Mouse (Mus musculus): ENCODE results near the gene Dram1. TPM values are rescaled to one million over a fixed set of nuclear protein-coding genes. Genes with fewer than 3 reads are reported as not detected.

The Dram1 gene
- polyA plus RNA-seq, 1 experiment from 2014 or later = 0.48 TPM

DNA sequence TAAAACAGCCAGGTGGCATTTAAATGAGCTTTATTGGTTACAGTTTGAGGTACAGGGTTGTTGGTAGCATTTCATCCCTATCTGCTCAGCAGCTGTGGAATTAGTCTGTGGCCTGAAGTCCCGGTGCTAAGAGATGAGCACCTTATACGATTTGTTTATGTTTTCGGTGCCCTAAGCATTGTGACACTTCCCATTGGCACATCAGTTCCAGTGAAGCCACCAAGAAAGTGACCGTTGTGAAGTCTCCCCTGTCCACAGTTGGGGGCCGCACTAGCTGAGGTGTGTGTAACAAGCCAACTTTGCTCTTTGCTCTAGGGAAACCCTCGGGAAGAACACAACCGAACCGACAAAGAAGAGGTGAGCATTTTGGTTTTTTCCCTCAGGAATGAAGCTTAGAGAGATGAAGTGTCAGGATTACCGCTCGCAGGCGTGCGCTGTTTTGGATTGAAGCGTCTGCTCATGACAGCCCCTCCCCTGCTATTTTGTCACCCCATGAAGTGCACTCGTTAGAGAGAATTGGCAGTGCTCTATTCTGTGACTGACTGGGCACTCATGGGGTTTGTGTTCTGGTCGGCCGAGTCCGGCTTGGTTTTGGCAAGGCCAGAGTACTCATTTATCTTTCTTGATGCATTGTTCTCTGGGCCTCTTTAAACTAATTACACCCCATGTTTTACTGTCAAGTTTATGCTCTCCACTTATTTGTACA is 33.6 kb upstream of the Dram1 start:
- DNase-seq (ENCODE audit: low spot score) (no peak), ATAC-seq (ENCODE audit: insufficient number of reproducible peaks, low FRiP score, low TSS enrichment, low read depth) (no peak)
- WGBS = 64% methylated on average over 17 of the region's 17 CpGs
- Histone ChIP-seq H3K4me2 (ENCODE audit: low read depth, severe bottlenecking) (no peak overlapping the region), H3K4me3 (ENCODE audit: low read depth, low read length) (no peak overlapping the region), H3K9ac (ENCODE audit: low read length) (no peak overlapping the region), H3K27me3 (ENCODE audit: control insufficient read depth, insufficient read depth, low read length) (no peaks in the 10 kb centered on the region), H3K27ac (replicated peaks; ENCODE audit: low read depth, low read length) (no peak overlapping the region), H3K9me3 (ENCODE audit: control insufficient read depth, low read length) (no peaks in the 10 kb centered on the region), H3K4me1 (ENCODE audit: control insufficient read depth, insufficient read depth, low read length) (no peaks in the 10 kb centered on the region), H3K36me3 (ENCODE audit: control insufficient read depth, insufficient read depth, low read length) (no peaks in the 10 kb centered on the region)

DNA sequence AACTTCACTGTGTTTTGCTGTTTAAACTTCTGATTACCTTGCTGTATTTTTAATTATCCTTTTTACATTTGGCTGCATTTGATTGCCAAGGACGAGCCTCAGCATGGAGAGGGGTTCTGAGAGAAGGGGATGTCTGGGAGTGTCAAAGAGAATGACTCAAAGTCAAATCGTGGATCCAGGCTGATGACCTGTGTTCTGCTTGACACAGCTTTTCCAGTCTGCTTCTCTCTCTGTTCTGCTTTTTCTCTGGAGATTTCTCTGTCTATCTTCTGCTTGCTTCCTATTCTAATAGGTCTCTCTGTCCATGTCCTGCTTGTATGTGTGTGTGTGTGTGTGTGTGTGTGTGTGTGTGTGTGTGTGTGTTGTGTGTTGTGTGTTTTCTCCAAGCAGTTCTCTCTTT is 30.9 kb upstream of the Dram1 start:
- H3K4me1 ChIP-seq (ENCODE audit: control insufficient read depth, insufficient read depth, low read length) = no peaks in the 10 kb centered on the region
- no peaks in the 10 kb centered on the region for H3K36me3 ChIP-seq (ENCODE audit: control insufficient read depth, insufficient read depth, low read length)
- DNase-seq (ENCODE audit: low spot score) (no peak), ATAC-seq (ENCODE audit: insufficient number of reproducible peaks, low FRiP score, low TSS enrichment, low read depth) (no peak)
- no peak overlapping the region for H3K9ac ChIP-seq (ENCODE audit: low read length)
- H3K27me3 ChIP-seq (ENCODE audit: control insufficient read depth, insufficient read depth, low read length) = no peaks in the 10 kb centered on the region
- H3K27ac ChIP-seq (replicated peaks; ENCODE audit: low read depth, low read length) = no peak overlapping the region
- no peak overlapping the region for H3K4me3 ChIP-seq (ENCODE audit: low read depth, low read length)
- H3K9me3 ChIP-seq (ENCODE audit: control insufficient read depth, low read length) = no peaks in the 10 kb centered on the region
- 61% methylated on average over 2 of the region's 2 CpGs for WGBS
- H3K4me2 ChIP-seq (ENCODE audit: low read depth, severe bottlenecking) = no peak overlapping the region

- Histone ChIP-seq H3K27ac (replicated peaks; ENCODE audit: low read depth, low read length) (no peak overlapping the region), H3K4me2 (ENCODE audit: low read depth, severe bottlenecking) (no peak overlapping the region), H3K27me3 (ENCODE audit: control insufficient read depth, insufficient read depth, low read length) (no peaks in the 10 kb centered on the region), H3K9me3 (ENCODE audit: control insufficient read depth, low read length) (no peaks in the 10 kb centered on the region), H3K9ac (ENCODE audit: low read length) (no peak overlapping the region), H3K4me3 (ENCODE audit: low read depth, low read length) (no peak overlapping the region), H3K4me1 (ENCODE audit: control insufficient read depth, insufficient read depth, low read length) (no peaks in the 10 kb centered on the region), H3K36me3 (ENCODE audit: control insufficient read depth, insufficient read depth, low read length) (no peaks in the 10 kb centered on the region)
- no peak for DNase-seq (ENCODE audit: low spot score)
- 91% methylated on average over 12 of the region's 12 CpGs for WGBS
- no peak for ATAC-seq (ENCODE audit: insufficient number of reproducible peaks, low FRiP score, low TSS enrichment, low read depth)
These were observed 29.2 kb upstream of the Dram1 start for GRCm38 (mm10) chr10:88407875-88408631.

GRCm38 (mm10) chr10:88405812-88406211 is 26.9 kb upstream of the Dram1 start:
- H3K9ac ChIP-seq (ENCODE audit: low read length) = no peak overlapping the region
- no peak overlapping the region for H3K27ac ChIP-seq (replicated peaks; ENCODE audit: low read depth, low read length)
- H3K4me2 ChIP-seq (ENCODE audit: low read depth, severe bottlenecking) = no peak overlapping the region
- DNase-seq (ENCODE audit: low spot score) (no peak), ATAC-seq (ENCODE audit: insufficient number of reproducible peaks, low FRiP score, low TSS enrichment, low read depth) (no peak)
- no peaks in the 10 kb centered on the region for H3K4me1 ChIP-seq (ENCODE audit: control insufficient read depth, insufficient read depth, low read length)
- H3K27me3 ChIP-seq (ENCODE audit: control insufficient read depth, insufficient read depth, low read length) = no peaks in the 10 kb centered on the region
- 74% methylated on average over 7 of the region's 7 CpGs for WGBS
- H3K9me3 ChIP-seq (ENCODE audit: control insufficient read depth, low read length) = no peaks in the 10 kb centered on the region
- no peaks in the 10 kb centered on the region for H3K36me3 ChIP-seq (ENCODE audit: control insufficient read depth, insufficient read depth, low read length)
- H3K4me3 ChIP-seq (ENCODE audit: low read depth, low read length) = no peak overlapping the region

- no peak overlapping the region for H3K4me2 ChIP-seq (ENCODE audit: low read depth, severe bottlenecking)
- no peak for DNase-seq (ENCODE audit: low spot score)
- H3K9me3 ChIP-seq (ENCODE audit: control insufficient read depth, low read length) = no peaks in the 10 kb centered on the region
- no peak for ATAC-seq (ENCODE audit: insufficient number of reproducible peaks, low FRiP score, low TSS enrichment, low read depth)
- 60% methylated on average over 6 of the region's 6 CpGs for WGBS
- no peaks in the 10 kb centered on the region for H3K27me3 ChIP-seq (ENCODE audit: control insufficient read depth, insufficient read depth, low read length)
- H3K36me3 ChIP-seq (ENCODE audit: control insufficient read depth, insufficient read depth, low read length) = no peaks in the 10 kb centered on the region
- H3K4me3 ChIP-seq (ENCODE audit: low read depth, low read length) = no peak overlapping the region
- H3K9ac ChIP-seq (ENCODE audit: low read length) = no peak overlapping the region
- H3K27ac ChIP-seq (replicated peaks; ENCODE audit: low read depth, low read length) = no peak overlapping the region
- no peaks in the 10 kb centered on the region for H3K4me1 ChIP-seq (ENCODE audit: control insufficient read depth, insufficient read depth, low read length)
These were observed 25.3 kb upstream of the Dram1 start for GRCm38 (mm10) chr10:88404220-88404619.

DNA sequence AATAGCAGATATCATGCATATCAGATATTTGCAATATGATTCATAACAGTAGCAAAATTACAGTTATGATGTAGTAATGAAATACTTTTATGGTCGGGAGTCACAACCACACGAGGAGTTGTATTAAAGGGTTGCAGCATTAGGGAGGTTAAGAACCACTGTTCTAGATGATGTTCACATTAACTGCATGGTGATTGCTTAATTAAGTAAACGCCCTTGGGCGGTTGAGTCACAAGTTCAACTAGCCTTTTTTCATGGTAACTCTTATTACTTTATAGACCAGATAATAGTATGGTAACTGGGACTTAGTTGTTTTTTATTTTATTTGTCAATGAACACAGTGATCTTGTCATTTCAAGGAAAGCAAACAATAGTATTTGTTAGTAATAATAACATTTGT is 24.1 kb upstream of the Dram1 start:
- Histone ChIP-seq H3K9me3 (ENCODE audit: control insufficient read depth, low read length) (no peaks in the 10 kb centered on the region), H3K4me2 (ENCODE audit: low read depth, severe bottlenecking) (no peak overlapping the region), H3K9ac (ENCODE audit: low read length) (no peak overlapping the region), H3K4me1 (ENCODE audit: control insufficient read depth, insufficient read depth, low read length) (no peaks in the 10 kb centered on the region), H3K4me3 (ENCODE audit: low read depth, low read length) (no peak overlapping the region), H3K27me3 (ENCODE audit: control insufficient read depth, insufficient read depth, low read length) (no peaks in the 10 kb centered on the region), H3K27ac (replicated peaks; ENCODE audit: low read depth, low read length) (no peak overlapping the region), H3K36me3 (ENCODE audit: control insufficient read depth, insufficient read depth, low read length) (no peaks in the 10 kb centered on the region)
- ATAC-seq (ENCODE audit: insufficient number of reproducible peaks, low FRiP score, low TSS enrichment, low read depth) (no peak), DNase-seq (ENCODE audit: low spot score) (no peak)
- WGBS = 95% methylated on average over 4 of the region's 4 CpGs

DNA sequence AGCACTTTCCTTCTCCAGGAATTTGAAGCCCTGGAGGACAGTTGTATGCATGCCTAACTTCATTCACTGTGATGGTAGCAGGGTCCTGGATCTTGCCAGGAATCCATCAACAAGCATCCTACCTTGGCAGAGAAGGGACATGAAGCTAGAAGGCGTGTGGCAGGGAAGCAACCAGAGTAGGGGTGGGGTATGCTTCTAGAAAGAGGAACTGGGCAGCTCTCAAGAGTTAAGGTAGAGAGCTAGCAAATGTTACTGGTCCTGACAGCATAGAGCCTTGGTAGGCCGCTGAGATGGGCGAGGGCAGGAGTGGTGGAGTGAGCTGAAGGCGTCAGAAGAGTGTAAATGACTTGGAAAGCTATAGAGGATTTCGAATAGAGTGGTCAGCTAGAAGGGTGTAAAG is 20.4 kb upstream of the Dram1 start:
- no peak overlapping the region for H3K9ac ChIP-seq (ENCODE audit: low read length)
- H3K36me3 ChIP-seq (ENCODE audit: control insufficient read depth, insufficient read depth, low read length) = no peaks in the 10 kb centered on the region
- no peak overlapping the region for H3K4me3 ChIP-seq (ENCODE audit: low read depth, low read length)
- 88% methylated on average over 5 of the region's 5 CpGs for WGBS
- H3K4me1 ChIP-seq (ENCODE audit: control insufficient read depth, insufficient read depth, low read length) = no peaks in the 10 kb centered on the region
- no peaks in the 10 kb centered on the region for H3K27me3 ChIP-seq (ENCODE audit: control insufficient read depth, insufficient read depth, low read length)
- no peak overlapping the region for H3K27ac ChIP-seq (replicated peaks; ENCODE audit: low read depth, low read length)
- H3K4me2 ChIP-seq (ENCODE audit: low read depth, severe bottlenecking) = no peak overlapping the region
- DNase-seq (ENCODE audit: low spot score) (no peak), ATAC-seq (ENCODE audit: insufficient number of reproducible peaks, low FRiP score, low TSS enrichment, low read depth) (no peak)
- no peaks in the 10 kb centered on the region for H3K9me3 ChIP-seq (ENCODE audit: control insufficient read depth, low read length)

- no peaks in the 10 kb centered on the region for H3K27me3 ChIP-seq (ENCODE audit: control insufficient read depth, insufficient read depth, low read length)
- WGBS = 85% methylated on average over 6 of the region's 6 CpGs
These were observed 19.9 kb upstream of the Dram1 start for GRCm38 (mm10) chr10:88398668-88399243.

More at GRCm38 (mm10) chr10:88398668-88399243, 19.9 kb upstream of the Dram1 start:
- H3K9ac ChIP-seq (ENCODE audit: low read length) = no peak overlapping the region
- H3K4me1 ChIP-seq (ENCODE audit: control insufficient read depth, insufficient read depth, low read length) = no peaks in the 10 kb centered on the region
- H3K36me3 ChIP-seq (ENCODE audit: control insufficient read depth, insufficient read depth, low read length) = no peaks in the 10 kb centered on the region
- DNase-seq (ENCODE audit: low spot score) (no peak), ATAC-seq (ENCODE audit: insufficient number of reproducible peaks, low FRiP score, low TSS enrichment, low read depth) (no peak)
- no peak overlapping the region for H3K4me3 ChIP-seq (ENCODE audit: low read depth, low read length)
- H3K9me3 ChIP-seq (ENCODE audit: control insufficient read depth, low read length) = no peaks in the 10 kb centered on the region
- H3K27ac ChIP-seq (replicated peaks; ENCODE audit: low read depth, low read length) = no peak overlapping the region
- H3K4me2 ChIP-seq (ENCODE audit: low read depth, severe bottlenecking) = no peak overlapping the region

All from limb, embryonic 11.5 days (tissue).